Mouse (Mus musculus) CH12.LX (cell line): ENCODE data around the gene Cul9. TPM values are rescaled to one million over a fixed set of nuclear protein-coding genes. Genes with fewer than 3 reads are reported as not detected.

ENCODE experiments used
- DNase-seq: peaks from one replicate; pipeline ENCODE4 v3.0.0-alpha.2; 2013; ENCODE audit errors: extremely low read depth
- H3K27ac ChIP-seq: 2 replicates; pipeline ENCODE4 v1.5.1; 2012; ENCODE audit warnings: low read depth, mild to moderate bottlenecking, control low read depth, moderate library complexity; ENCODE audit not compliant: insufficient read depth
- H3K27me3 ChIP-seq: replicated peaks from 2 replicates; pipeline ENCODE3; 2012; ENCODE audit warnings: inconsistent platforms
- H3K36me3 ChIP-seq, 2 experiments: replicated peaks in 1 of 2; 2 replicates each; pipeline versions ENCODE3 to v1.6.1; 2012; ENCODE audit warnings: inconsistent platforms in 1 of 2, low read length in 1 of 2, mild to moderate bottlenecking in 1 of 2, mixed read lengths in 1 of 2, moderate library complexity in 1 of 2; ENCODE audit not compliant: control insufficient read depth in 1 of 2, insufficient read depth in 1 of 2
- H3K4me1 ChIP-seq, 2 experiments: 2 replicates each; pipeline ENCODE4 v1.6.1; 2012; ENCODE audit warnings: inconsistent platforms in 1 of 2, moderate library complexity in 1 of 2; ENCODE audit not compliant: insufficient read depth in 2 of 2, control insufficient read depth in 1 of 2
- H3K4me2 ChIP-seq: 2 replicates; pipeline ENCODE4 v1.6.1; 2012; ENCODE audit warnings: low read depth, mild to moderate bottlenecking, control low read depth; ENCODE audit not compliant: poor library complexity, insufficient read depth, severe bottlenecking
- H3K4me3 ChIP-seq, 3 experiments: fragments of 150-350 bp in 1 of 3; sonication (generic) in 1 of 3; replicated peaks in 1 of 3; 2 replicates each; pipeline versions ENCODE3 to v1.5.1; 2011 to 2012; ENCODE audit warnings: low read depth in 2 of 3, low read length in 2 of 3, mild to moderate bottlenecking in 2 of 3, moderate library complexity in 2 of 3, control low read depth in 1 of 3, improper control_type of control experiment in 1 of 3, inconsistent platforms in 1 of 3, mixed read lengths in 1 of 3; ENCODE audit not compliant: poor library complexity in 1 of 3
- H3K79me2 ChIP-seq: replicated peaks from 2 replicates; pipeline ENCODE4 v1.6.1; 2012; ENCODE audit warnings: mild to moderate bottlenecking, moderate library complexity; ENCODE audit not compliant: control insufficient read depth, poor library complexity, insufficient read depth, severe bottlenecking; ENCODE audit errors: extremely low read depth
- H3K9ac ChIP-seq: 2 replicates; pipeline ENCODE4 v1.6.1; 2012; ENCODE audit warnings: low read depth, mild to moderate bottlenecking, control low read depth, moderate library complexity; ENCODE audit not compliant: insufficient read depth
- H3K9me3 ChIP-seq: replicated peaks from 2 replicates; pipeline ENCODE3; 2012; ENCODE audit warnings: low read length, inconsistent platforms, mixed read lengths
- BHLHE40 ChIP-seq: IDR thresholded peaks from 2 replicates; pipeline ENCODE4 v1.6.1; 2011; ENCODE audit warnings: mild to moderate bottlenecking, low read depth, low read length, improper control_type of control experiment
- CHD1 ChIP-seq: IDR thresholded peaks from 2 replicates; pipeline ENCODE4 v1.6.1; 2012; ENCODE audit warnings: low read depth, low read length, improper control_type of control experiment, inconsistent platforms
- CTCF ChIP-seq, 2 experiments: IDR thresholded peaks in 1 of 2; conservative IDR thresholded peaks in 1 of 2; 2 replicates each; pipeline ENCODE4 v1.5.1; 2011 to 2012; ENCODE audit warnings: low read depth in 2 of 2, low read length in 2 of 2, improper control_type of control experiment in 1 of 2, inconsistent platforms in 1 of 2, mild to moderate bottlenecking in 1 of 2, moderate library complexity in 1 of 2
- ELF1 ChIP-seq: IDR thresholded peaks from 2 replicates; pipeline ENCODE4 v1.6.1; 2014; ENCODE audit warnings: low read depth, mild to moderate bottlenecking, inconsistent platforms, low read length, improper control_type of control experiment
- ETS1 ChIP-seq: conservative IDR thresholded peaks from 2 replicates; pipeline ENCODE4 v1.6.1; 2012; ENCODE audit warnings: low read depth, mild to moderate bottlenecking, inconsistent platforms, low read length, improper control_type of control experiment, moderate library complexity
- HCFC1 ChIP-seq: IDR thresholded peaks from 2 replicates; pipeline ENCODE4 v1.6.1; 2012; ENCODE audit warnings: low read depth, mild to moderate bottlenecking, inconsistent platforms, low read length, improper control_type of control experiment
- IRF4 ChIP-seq: IDR thresholded peaks from 2 replicates; pipeline ENCODE4 v1.6.1; 2014; ENCODE audit warnings: low read depth, mild to moderate bottlenecking, inconsistent platforms, low read length, improper control_type of control experiment
- MAFK ChIP-seq: IDR thresholded peaks from 2 replicates; pipeline ENCODE4 v1.6.1; 2011; ENCODE audit warnings: low read length, improper control_type of control experiment; ENCODE audit not compliant: insufficient replicate concordance
- MAX ChIP-seq: IDR thresholded peaks from 2 replicates; pipeline ENCODE4 v1.6.1; 2011; ENCODE audit warnings: low read length, improper control_type of control experiment
- NRF1 ChIP-seq: IDR thresholded peaks from 2 replicates; pipeline ENCODE4 v1.6.1; 2014; ENCODE audit warnings: low read depth, mild to moderate bottlenecking, inconsistent platforms, low read length, improper control_type of control experiment, moderate library complexity
- POLR2A ChIP-seq: IDR thresholded peaks from 2 replicates; pipeline ENCODE4 v1.6.1; 2011; ENCODE audit warnings: low read depth, mild to moderate bottlenecking, improper control_type of control experiment, low read length
- POLR2AphosphoS2 ChIP-seq: IDR thresholded peaks from 2 replicates; pipeline ENCODE4 v1.6.1; 2011; ENCODE audit warnings: low read depth, low read length, improper control_type of control experiment
- RAD21 ChIP-seq: IDR thresholded peaks from 2 replicates; pipeline ENCODE4 v1.6.1; 2011; ENCODE audit warnings: low read depth, mild to moderate bottlenecking, low read length, improper control_type of control experiment, moderate library complexity
- SMC3 ChIP-seq: IDR thresholded peaks from 2 replicates; pipeline ENCODE4 v1.6.1; 2011; ENCODE audit warnings: low read depth, low read length, improper control_type of control experiment
- TBP ChIP-seq: conservative IDR thresholded peaks from 2 replicates; pipeline ENCODE4 v1.6.1; 2011; ENCODE audit warnings: low read depth, low read length, improper control_type of control experiment
- UBTF ChIP-seq: IDR thresholded peaks from 2 replicates; pipeline ENCODE4 v1.6.1; 2012; ENCODE audit warnings: low read depth, mild to moderate bottlenecking, inconsistent platforms, low read length, improper control_type of control experiment, moderate library complexity
- USF1 ChIP-seq: IDR thresholded peaks from 2 replicates; pipeline ENCODE4 v1.6.1; 2014; ENCODE audit warnings: low read depth, mild to moderate bottlenecking, inconsistent platforms, low read length, improper control_type of control experiment
- ZC3H11A ChIP-seq: IDR thresholded peaks from 2 replicates; pipeline ENCODE4 v1.6.1; 2012; ENCODE audit warnings: low read depth, mild to moderate bottlenecking, inconsistent platforms, low read length, improper control_type of control experiment
- dilution Hi-C: fragments of 300-500 bp; cut with MboI; formaldehyde crosslinking; loops from 2 replicates; pipeline ENCODE4 v1.14.3; 2020; ENCODE audit warnings: low sequenced_read_pairs; ENCODE audit not compliant: extremely low pct_unique_long_range_greater_than_20kb, extremely low pct_ligation_motif_present
- in situ Hi-C: fragments of 300-500 bp; cut with MboI; formaldehyde crosslinking; loops from 3 replicates; pipeline ENCODE4 v1.14.3; 2019; ENCODE audit warnings: low sequenced_read_pairs, low pct_ligation_motif_present, low pct_unique_long_range_greater_than_20kb, mixed read lengths
- polyA plus RNA-seq: library from polyadenylated mRNA; unstranded; fragments of >175 nt; gene quantifications from 2 replicates; pipeline ENCODE4 v1.2.1, GENCODE M21; 2012; ENCODE audit warnings: low read depth; ENCODE audit not compliant: insufficient read length
- total RNA-seq, 2 experiments: library from RNA; depleted of rRNA; stranded (reverse); fragments of 300-350 nt in 1 of 2; fragments of >200 nt in 1 of 2; gene quantifications; 2 replicates each; pipeline ENCODE4 v1.2.3; 2012 to 2014

Gene Cul9
- total and polyA plus RNA-seq, 3 experiments = 0.08 to 0.27 TPM; not detected in 1

DNA sequence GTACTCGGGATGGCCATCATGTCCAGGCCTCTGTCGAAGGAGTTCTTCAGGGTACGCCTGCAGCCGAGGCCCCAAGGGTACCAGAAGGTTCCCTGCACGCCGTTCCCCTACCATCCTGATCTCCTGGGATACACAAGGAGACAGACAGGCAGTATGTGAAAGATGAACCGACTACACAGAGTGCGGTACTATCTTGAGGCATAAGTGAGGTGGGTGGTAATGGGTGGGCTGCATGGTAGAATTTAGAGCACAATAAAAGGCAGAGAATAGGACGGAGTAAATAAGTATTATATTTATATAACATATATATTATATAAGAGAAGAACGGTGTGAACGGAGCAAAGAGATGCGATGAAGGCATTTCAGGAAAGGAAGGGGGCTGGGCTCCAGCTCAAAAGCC is 2.5 kb downstream of the Cul9 start:
- H3K27me3 ChIP-seq = no peaks in the 10 kb centered on the region
- dilution Hi-C loops (no loop called here), in situ Hi-C loops (no loop called here)
- no peak overlapping the region for H3K4me2 ChIP-seq
- TF ChIP-seq BHLHE40 (no peak), NRF1 (no peak), POLR2AphosphoS2 (no peak), POLR2A (no peak), ELF1 (no peak), CTCF (conservative IDR thresholded peaks at IDR 0.05 in 1 of 2, IDR thresholded peaks at IDR 0.05 in 1 of 2; ENCODE audit: low read depth in 2 of 2, low read length in 2 of 2) (no peak), IRF4 (no peak), MAX (no peak), HCFC1 (no peak), MAFK (no peak), ETS1 (no peak), TBP (no peak), USF1 (no peak)
- no peaks in the 10 kb centered on the region for H3K4me1 ChIP-seq
- no peaks in the 10 kb centered on the region for H3K79me2 ChIP-seq
- H3K4me3 ChIP-seq = no peak overlapping the region
- H3K9ac ChIP-seq = no peak overlapping the region
- DNase-seq = no peak
- H3K9me3 ChIP-seq = no peaks in the 10 kb centered on the region
- peaks cover 4 to 27% of the 10 kb centered on the region in 2 experiments for H3K36me3 ChIP-seq
- H3K27ac ChIP-seq = no peak overlapping the region

DNA sequence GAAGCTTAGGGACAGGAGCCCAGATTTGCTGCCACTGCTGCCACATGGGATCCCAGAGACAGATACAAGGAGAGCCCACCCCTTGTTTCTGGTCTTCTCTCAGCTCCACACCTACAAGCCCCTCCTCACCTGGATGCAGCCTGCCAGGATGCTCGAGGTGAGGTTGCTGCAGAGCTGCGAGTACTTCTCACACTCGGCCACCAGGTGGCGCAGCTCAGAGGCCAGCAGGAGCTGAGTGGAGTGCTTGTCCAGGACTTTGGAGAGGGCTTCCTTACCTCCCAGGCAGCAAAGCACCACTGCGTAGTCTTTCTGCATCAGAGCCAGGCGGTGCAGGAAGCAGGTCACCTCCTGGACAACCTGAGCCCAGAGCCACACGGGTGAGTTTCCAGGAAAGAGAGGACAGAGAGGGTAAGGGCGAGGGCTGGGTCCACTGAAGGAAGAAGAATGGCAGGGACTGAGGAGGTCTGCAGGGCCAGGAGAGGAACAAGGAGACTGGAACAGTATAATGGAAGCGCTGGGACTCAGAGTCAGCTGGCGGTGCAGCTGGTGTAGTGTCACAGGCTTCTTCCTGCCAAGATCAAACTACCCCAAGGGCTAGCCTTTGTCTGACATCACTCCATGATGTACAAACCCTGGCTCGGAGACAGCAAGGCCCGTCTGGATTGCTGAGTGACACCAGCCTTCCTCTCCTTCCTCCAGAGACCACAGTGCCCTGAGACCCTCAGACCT is 20.4 kb downstream of the Cul9 start:
- no peak overlapping the region for H3K4me2 ChIP-seq
- H3K4me3 ChIP-seq = no peak overlapping the region
- H3K27me3 ChIP-seq = peaks cover 2% of the 10 kb centered on the region
- DNase-seq = peak; percentile 57
- TF ChIP-seq CHD1 (no peak), CTCF (conservative IDR thresholded peaks at IDR 0.05 in 1 of 2, IDR thresholded peaks at IDR 0.05 in 1 of 2; ENCODE audit: low read depth in 2 of 2, low read length in 2 of 2) (peak; percentile 65 to 89; a peak in 3 of 4 replicates), RAD21 (peak; percentile 61), ZC3H11A (0 out of 2 replicates have a peak, but pooled peaks have one; percentile 10), SMC3 (peak; percentile 94), UBTF (no peak), MAX (no peak)
- no peaks in the 10 kb centered on the region for H3K79me2 ChIP-seq
- 0 out of 4 replicates have a peak, but pooled peaks cover 0 to 4% of the 10 kb centered on the region in 2 experiments for H3K4me1 ChIP-seq
- no peak overlapping the region for H3K9ac ChIP-seq
- in situ Hi-C loops (no loop called here), dilution Hi-C loops (no loop called here)
- H3K9me3 ChIP-seq = no peaks in the 10 kb centered on the region
- H3K36me3 ChIP-seq = no peaks in the 10 kb centered on the region
- H3K27ac ChIP-seq = no peak overlapping the region
